Mouse (Mus musculus) ES-E14 (cell line): ENCODE results near the gene Taf1c.

Experiments
- CHD2 ChIP-seq: IDR thresholded peaks from 2 replicates; pipeline ENCODE4 v1.6.1; 2014; ENCODE audit warnings: mild to moderate bottlenecking, low read depth, low read length, inconsistent platforms
- MAFK ChIP-seq: IDR thresholded peaks from 2 replicates; pipeline ENCODE4 v1.6.1; 2014; ENCODE audit warnings: mild to moderate bottlenecking, low read depth, low read length, inconsistent platforms; ENCODE audit not compliant: insufficient read depth
- ZC3H11A ChIP-seq: IDR thresholded peaks from 2 replicates; pipeline ENCODE4 v1.6.1; 2012; ENCODE audit warnings: low read depth, mild to moderate bottlenecking, inconsistent platforms, low read length, borderline replicate concordance
- ZNF384 ChIP-seq: IDR thresholded peaks from 2 replicates; pipeline ENCODE4 v1.6.1; 2012; ENCODE audit warnings: low read depth, low read length, inconsistent platforms

- TF ChIP-seq ZC3H11A (no peak), MAFK (no peak), ZNF384 (no peak), CHD2 (no peak)
Measured at GRCm38 (mm10) chr8:119557132-119557531, 47.9 kb downstream of the Taf1c start.
